ENCODE assay signal across 18 mouse cellular contexts in genomic region chr13:120150589-120150988, GRCm38 (mm10). TPM values are rescaled to one million over a fixed set of nuclear protein-coding genes. Genes with fewer than 3 reads are reported as not detected.
"Had no signal": no experiment of that assay in that cellular context is flagged by ENCODE, and none has a peak within 500 bp of the region (broad histone marks: within the 10 kb centered on the region; RNA-seq: fewer than 3 reads in every experiment).

No protein-coding gene starts in this region.

RNA-seq across cellular contexts. Expression of gene Gm20767, which starts 10.5 kb away (rescaled TPM):
- total RNA-seq: layer of hippocampus, adult 18-20 months; layer of hippocampus, postnatal 14 days; left cerebral cortex, adult 8-10 months; left cerebral cortex, postnatal 14 days; left cerebral cortex, postnatal 4 days had no signal
- polyA plus RNA-seq: intestine, embryonic 16.5 days; kidney, embryonic 16.5 days; limb, embryonic 12.5 days; limb, embryonic 15.5 days; liver, embryonic 11.5 days; liver, embryonic 14.5 days; lung, embryonic 15.5 days; midbrain, embryonic 12.5 days; midbrain, embryonic 15.5 days; neural tube, embryonic 12.5 days; neural tube, embryonic 15.5 days; stomach, embryonic 15.5 days; thymus, postnatal 0 days had no signal

RNA-seq across cellular contexts. Expression of gene Gm21818, which starts 21.6 kb away (rescaled TPM):
- total RNA-seq: layer of hippocampus, adult 18-20 months; layer of hippocampus, postnatal 14 days; left cerebral cortex, adult 8-10 months; left cerebral cortex, postnatal 14 days; left cerebral cortex, postnatal 4 days had no signal
- polyA plus RNA-seq: intestine, embryonic 16.5 days; kidney, embryonic 16.5 days; limb, embryonic 12.5 days; limb, embryonic 15.5 days; liver, embryonic 11.5 days; liver, embryonic 14.5 days; lung, embryonic 15.5 days; midbrain, embryonic 12.5 days; midbrain, embryonic 15.5 days; neural tube, embryonic 12.5 days; neural tube, embryonic 15.5 days; stomach, embryonic 15.5 days; thymus, postnatal 0 days had no signal
